Mouse (Mus musculus): ENCODE data around the gene Cnnm2.

Gene Cnnm2

GRCm38 (mm10) chr19:46871651-46872050, 110.3 kb downstream of the Cnnm2 start:
- in situ Hi-C loops (cut with MboI; ENCODE audit: low sequenced_read_pairs), result loop anchor here (10.0 to 25.0 kb wide), 2 partner anchors 109 to 207 kb away; partner anchors contain the start of gene Cnnm2

- in situ Hi-C loops (cut with MboI; ENCODE audit: low sequenced_read_pairs), result loop anchor here (10.0 to 25.0 kb wide), 2 partner anchors 112 to 209 kb away; partner anchors contain the start of gene Cnnm2
Measured at GRCm38 (mm10) chr19:46873924-46874323, 112.5 kb downstream of the Cnnm2 start.

GRCm38 (mm10) chr19:46875790-46876189, 114.4 kb downstream of the Cnnm2 start:
- in situ Hi-C loops (cut with MboI; ENCODE audit: low sequenced_read_pairs), result loop anchor here (10.0 kb wide), 1 partner anchor 211 kb away; no protein-coding TSS in a partner anchor

GRCm38 (mm10) chr19:46877886-46878285, 116.5 kb downstream of the Cnnm2 start:
- in situ Hi-C loops (cut with MboI; ENCODE audit: low sequenced_read_pairs), result loop anchor here (10.0 kb wide), 1 partner anchor 213 kb away; no protein-coding TSS in a partner anchor

GRCm38 (mm10) chr19:46878346-46878745, 117.0 kb downstream of the Cnnm2 start:
- in situ Hi-C loops (cut with MboI; ENCODE audit: low sequenced_read_pairs), result loop anchor here (10.0 kb wide), 1 partner anchor 214 kb away; no protein-coding TSS in a partner anchor

GRCm38 (mm10) chr19:46879876-46880275, 118.5 kb downstream of the Cnnm2 start:
- in situ Hi-C loops (cut with MboI; ENCODE audit: low sequenced_read_pairs), result loop anchor here (10.0 kb wide), 2 partner anchors 115 to 215 kb away; no protein-coding TSS in a partner anchor

- in situ Hi-C loops (cut with MboI; ENCODE audit: low sequenced_read_pairs), result loop anchor here (10.0 kb wide), 1 partner anchor 109 kb away; no protein-coding TSS in a partner anchor
Measured at GRCm38 (mm10) chr19:46885365-46885764, 124.0 kb downstream of the Cnnm2 start.

- in situ Hi-C loops (cut with MboI; ENCODE audit: low sequenced_read_pairs), result loop anchor here (10.0 kb wide), 1 partner anchor 108 kb away; no protein-coding TSS in a partner anchor
Measured at GRCm38 (mm10) chr19:46886826-46887225, 125.4 kb downstream of the Cnnm2 start.

GRCm38 (mm10) chr19:46887811-46888527, 126.6 kb downstream of the Cnnm2 start:
- in situ Hi-C loops (cut with MboI; ENCODE audit: low sequenced_read_pairs), result loop anchor here (10.0 kb wide), 1 partner anchor 107 kb away; no protein-coding TSS in a partner anchor

- in situ Hi-C loops (cut with MboI; ENCODE audit: low sequenced_read_pairs), result loop anchor here (10.0 kb wide), 1 partner anchor 105 kb away; no protein-coding TSS in a partner anchor
Measured at GRCm38 (mm10) chr19:46889666-46890065, 128.3 kb downstream of the Cnnm2 start.

- in situ Hi-C loops (cut with MboI; ENCODE audit: low sequenced_read_pairs), result no loop called here
Measured at GRCm38 (mm10) chr19:46890657-46891056, 129.3 kb downstream of the Cnnm2 start.

- in situ Hi-C loops (cut with MboI; ENCODE audit: low sequenced_read_pairs), result no loop called here
Measured at GRCm38 (mm10) chr19:46892856-46893255, 131.5 kb downstream of the Cnnm2 start.

GRCm38 (mm10) chr19:46893484-46893883, 132.1 kb downstream of the Cnnm2 start:
- in situ Hi-C loops (cut with MboI; ENCODE audit: low sequenced_read_pairs), result no loop called here

- in situ Hi-C loops (cut with MboI; ENCODE audit: low sequenced_read_pairs), result no loop called here
Measured at GRCm38 (mm10) chr19:46897135-46897534, 135.7 kb downstream of the Cnnm2 start.

- in situ Hi-C loops (cut with MboI; ENCODE audit: low sequenced_read_pairs), result no loop called here
Measured at GRCm38 (mm10) chr19:46898222-46898621, 136.8 kb downstream of the Cnnm2 start.

GRCm38 (mm10) chr19:46899306-46899705, 137.9 kb downstream of the Cnnm2 start:
- in situ Hi-C loops (cut with MboI; ENCODE audit: low sequenced_read_pairs), result no loop called here

- in situ Hi-C loops (cut with MboI; ENCODE audit: low sequenced_read_pairs), result no loop called here
Measured at GRCm38 (mm10) chr19:46899871-46900270, 138.5 kb downstream of the Cnnm2 start.

GRCm38 (mm10) chr19:46900786-46901185, 139.4 kb downstream of the Cnnm2 start:
- in situ Hi-C loops (cut with MboI; ENCODE audit: low sequenced_read_pairs), result no loop called here

GRCm38 (mm10) chr19:46901323-46901722, 139.9 kb downstream of the Cnnm2 start:
- in situ Hi-C loops (cut with MboI; ENCODE audit: low sequenced_read_pairs), result no loop called here

GRCm38 (mm10) chr19:46903379-46903778, 142.0 kb downstream of the Cnnm2 start:
- in situ Hi-C loops (cut with MboI; ENCODE audit: low sequenced_read_pairs), result no loop called here

GRCm38 (mm10) chr19:46904907-46905306, 143.5 kb downstream of the Cnnm2 start:
- in situ Hi-C loops (cut with MboI; ENCODE audit: low sequenced_read_pairs), result no loop called here

GRCm38 (mm10) chr19:46905383-46905782, 144.0 kb downstream of the Cnnm2 start:
- in situ Hi-C loops (cut with MboI; ENCODE audit: low sequenced_read_pairs), result no loop called here
